Mouse (Mus musculus): ENCODE results near the gene Ttc29. TPM values are rescaled to one million over a fixed set of nuclear protein-coding genes. Genes with fewer than 3 reads are reported as not detected.

Ttc29 gene
- total RNA-seq, 4 experiments from 2014 or later: 0.58 to 1.8 (median 0.81) TPM

DNA sequence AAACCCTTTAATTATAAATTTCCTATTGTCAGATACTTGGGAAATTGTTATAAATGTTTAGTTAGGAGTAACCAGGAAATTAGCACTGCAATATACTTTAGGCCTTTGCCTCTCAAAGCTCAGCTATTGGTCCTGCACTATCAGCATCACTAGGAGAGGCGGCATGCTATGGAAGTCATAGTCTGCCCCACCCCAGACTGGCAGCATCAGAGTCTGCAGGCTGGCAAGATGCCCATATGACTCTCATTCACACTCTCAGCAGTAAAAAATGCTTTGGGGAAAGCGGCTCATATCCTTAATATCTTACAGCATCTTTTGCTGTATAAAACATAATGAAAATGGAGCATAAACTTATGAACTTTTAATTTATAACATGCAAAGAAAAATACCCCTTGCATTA lies 64.3 kb downstream of the Ttc29 start:
- no peak for DNase-seq (ENCODE audit: low spot score in 2 of 2)

DNA sequence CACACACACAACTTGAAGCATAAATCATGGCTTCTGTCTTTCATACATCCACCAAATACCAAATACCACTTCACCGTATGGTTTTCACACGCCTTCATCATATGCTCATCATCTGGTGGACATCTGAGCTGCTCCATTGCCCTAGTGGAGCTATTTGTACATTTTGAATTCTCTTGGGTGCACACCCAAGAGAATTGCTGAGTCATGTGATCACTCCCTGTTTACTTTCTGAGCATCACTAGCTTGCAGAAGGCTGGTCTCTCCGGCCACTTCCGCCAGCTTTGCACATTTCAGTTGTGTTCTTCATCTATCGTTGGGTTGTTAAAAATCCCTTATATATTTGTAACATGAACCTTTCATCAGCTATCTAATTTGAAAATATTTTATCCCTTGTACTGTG lies 65.5 kb downstream of the Ttc29 start:
- no peak for DNase-seq (ENCODE audit: low spot score in 2 of 2)

- no peak for DNase-seq (ENCODE audit: low spot score in 2 of 2)
Observed at GRCm38 (mm10) chr8:78284805-78285204, 71.7 kb downstream of the Ttc29 start.

DNA sequence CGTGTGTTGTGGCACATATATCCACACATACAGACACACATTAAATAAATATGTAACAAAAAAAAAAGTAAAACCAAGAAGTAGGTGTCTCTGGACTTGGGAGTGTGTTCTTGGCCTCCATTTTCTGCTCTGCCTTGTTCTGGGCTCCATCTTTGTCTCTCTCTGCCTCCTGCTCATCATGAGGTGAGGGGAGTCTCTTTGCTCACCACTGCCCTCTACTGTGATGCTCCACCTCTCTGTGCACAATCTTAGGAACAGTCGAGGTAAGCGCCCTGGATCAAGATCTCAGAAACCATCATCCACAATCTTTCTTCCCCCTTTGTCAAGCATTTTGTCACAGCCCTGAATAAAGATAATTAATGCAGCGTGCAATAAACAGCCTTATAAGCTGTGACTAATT lies 72.3 kb downstream of the Ttc29 start:
- no peak for DNase-seq (ENCODE audit: low spot score in 2 of 2)

DNA sequence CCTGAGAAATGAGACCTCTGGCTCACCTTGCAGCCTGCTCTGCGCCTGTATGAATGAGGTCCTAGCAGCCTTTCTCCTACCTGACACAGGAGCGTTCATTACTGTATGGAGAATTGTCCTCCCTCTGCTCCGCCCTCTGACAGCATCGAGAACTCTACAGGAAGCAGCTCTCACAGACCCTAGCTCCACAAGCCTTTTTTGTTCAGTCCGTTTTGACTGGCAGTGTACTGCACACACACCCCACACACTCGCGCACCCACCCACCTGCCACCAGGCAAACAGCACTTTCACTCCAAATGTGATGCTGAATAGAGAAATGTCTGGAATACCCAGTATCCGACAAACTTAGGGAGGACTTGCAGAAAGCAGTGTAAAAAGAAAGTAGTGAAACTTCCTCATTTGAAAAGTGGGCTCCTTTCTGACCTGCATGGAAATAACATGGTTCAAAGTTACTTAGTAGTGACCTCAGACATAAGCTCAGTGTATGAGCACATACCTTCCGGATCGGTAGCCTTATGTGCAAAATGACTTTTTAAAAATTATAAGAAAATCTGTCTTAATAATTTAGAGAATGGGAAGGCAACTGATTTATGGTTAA lies 76.4 kb downstream of the Ttc29 start:
- DNase-seq (ENCODE audit: low spot score in 2 of 2): no peak

GRCm38 (mm10) chr8:78290274-78290673 lies 77.2 kb downstream of the Ttc29 start:
- DNase-seq (ENCODE audit: low spot score in 2 of 2): no peak

DNA sequence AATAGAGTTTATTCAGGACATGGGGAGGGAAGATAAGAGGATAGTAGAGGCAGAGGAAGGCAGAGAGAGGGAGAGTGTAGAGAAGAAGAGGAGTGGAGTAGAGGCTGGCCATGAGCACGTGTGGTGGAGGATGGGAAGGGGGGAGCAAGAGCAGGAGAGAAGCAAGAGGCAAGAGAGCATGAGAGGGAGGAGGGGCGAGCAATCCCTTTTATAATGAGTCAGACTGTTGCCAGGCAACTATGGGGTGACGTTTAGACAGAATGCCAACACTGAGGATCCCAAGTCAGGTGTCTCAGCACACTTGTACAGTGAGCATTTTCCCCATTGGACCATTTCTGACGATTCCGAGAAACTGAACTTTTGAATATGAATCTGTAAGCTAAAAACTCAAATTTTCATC lies 82.4 kb downstream of the Ttc29 start:
- no peak for DNase-seq (ENCODE audit: low spot score in 2 of 2)

GRCm38 (mm10) chr8:78303579-78303978 lies 90.5 kb downstream of the Ttc29 start:
- DNase-seq (ENCODE audit: low spot score in 2 of 2): no peak

DNA sequence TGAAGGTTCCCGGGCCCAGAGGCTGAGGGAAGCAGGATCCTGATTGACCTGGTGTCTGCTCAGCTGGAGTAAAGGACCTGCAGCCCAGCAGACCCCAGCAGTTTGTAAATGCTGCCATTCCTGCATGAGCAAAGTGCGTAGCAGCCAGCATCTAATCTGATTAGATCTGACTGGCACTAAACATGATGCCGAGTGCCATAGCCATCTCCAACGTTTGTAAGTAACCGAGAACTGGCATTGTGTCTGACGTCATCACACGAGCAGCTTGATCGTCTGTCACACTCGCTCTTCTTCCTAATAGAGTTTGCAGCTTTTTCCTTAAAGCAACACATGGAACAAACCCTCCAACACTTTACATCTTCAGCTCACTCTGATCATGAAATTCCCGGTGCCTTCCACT lies 93.5 kb downstream of the Ttc29 start:
- DNase-seq (ENCODE audit: low spot score in 2 of 2): no peak

- no peak for DNase-seq (ENCODE audit: low spot score in 2 of 2)
Observed at GRCm38 (mm10) chr8:78307131-78307530, 94.0 kb downstream of the Ttc29 start.

- no peak for DNase-seq (ENCODE audit: low spot score in 2 of 2)
Observed at GRCm38 (mm10) chr8:78309539-78309938, 96.4 kb downstream of the Ttc29 start.

DNA sequence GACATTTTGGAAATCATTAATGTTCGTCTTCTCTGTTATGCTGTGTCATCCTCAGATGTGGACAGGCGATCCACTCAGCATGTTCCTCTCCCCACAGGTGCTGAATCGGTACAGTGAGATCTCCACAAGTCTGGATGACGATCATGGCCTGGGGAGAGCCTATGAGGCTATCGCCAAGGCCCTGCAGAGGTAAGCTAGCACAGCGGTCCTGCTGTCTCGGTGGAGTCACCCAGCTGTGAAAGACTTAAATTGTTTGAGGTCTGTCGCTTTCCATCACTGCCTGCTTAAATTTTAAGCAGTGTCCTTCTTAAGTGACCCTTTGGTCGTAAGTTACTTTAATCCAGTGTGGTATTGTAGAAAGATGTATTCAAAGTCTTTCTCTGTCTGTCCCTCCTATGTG lies 102.5 kb downstream of the Ttc29 start:
- DNase-seq (ENCODE audit: low spot score in 2 of 2): no peak

GRCm38 (mm10) chr8:78317666-78318065 lies 104.6 kb downstream of the Ttc29 start:
- DNase-seq (ENCODE audit: low spot score in 2 of 2): no peak

- DNase-seq (ENCODE audit: low spot score in 2 of 2): no peak
Observed at GRCm38 (mm10) chr8:78323391-78323790, 110.3 kb downstream of the Ttc29 start.

- peak; percentile 31 to 32 for DNase-seq (ENCODE audit: low spot score in 2 of 2)
Observed at GRCm38 (mm10) chr8:78340689-78341529, 127.8 kb downstream of the Ttc29 start.

DNA sequence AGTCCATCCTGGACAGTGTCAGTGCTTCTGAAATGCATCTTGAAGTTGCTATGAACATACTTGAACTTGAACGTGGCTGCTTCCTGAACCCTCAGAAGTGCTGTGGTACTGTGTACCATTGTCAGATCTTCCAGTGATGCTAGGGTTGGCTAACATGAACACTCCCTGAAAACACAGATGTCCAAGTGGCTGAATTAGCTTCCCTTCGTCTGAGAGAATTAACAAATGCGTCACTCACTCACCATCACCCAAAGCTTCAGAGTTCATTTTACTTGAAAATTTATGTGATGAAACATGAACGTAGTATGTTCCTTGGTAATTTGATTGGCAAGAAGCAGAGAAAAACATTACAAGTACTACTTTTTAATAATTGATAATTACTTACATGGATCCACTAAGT lies 129.1 kb downstream of the Ttc29 start:
- no peak for DNase-seq (ENCODE audit: low spot score in 2 of 2)

GRCm38 (mm10) chr8:78344006-78344405 lies 130.9 kb downstream of the Ttc29 start:
- DNase-seq (ENCODE audit: low spot score in 2 of 2): no peak

DNA sequence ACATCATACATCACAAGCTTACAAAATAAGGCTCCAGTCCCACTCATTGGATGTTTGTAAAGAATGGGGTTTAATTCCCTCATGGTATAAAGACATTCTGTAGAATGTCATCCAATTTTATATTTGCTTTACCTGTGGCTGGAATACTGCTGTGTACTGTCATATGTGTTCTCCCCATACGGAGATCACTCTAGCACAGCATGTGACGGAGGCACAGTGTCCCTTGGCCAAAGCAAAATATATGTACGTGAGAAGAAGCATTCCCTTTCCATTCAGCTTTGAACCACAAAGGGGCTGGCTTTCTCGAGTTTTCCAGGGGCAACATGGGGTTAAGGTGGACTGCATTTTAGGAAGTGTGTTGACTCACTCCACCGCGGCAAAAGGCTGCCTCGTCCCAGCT lies 132.6 kb downstream of the Ttc29 start:
- no peak for DNase-seq (ENCODE audit: low spot score in 2 of 2)

DNA sequence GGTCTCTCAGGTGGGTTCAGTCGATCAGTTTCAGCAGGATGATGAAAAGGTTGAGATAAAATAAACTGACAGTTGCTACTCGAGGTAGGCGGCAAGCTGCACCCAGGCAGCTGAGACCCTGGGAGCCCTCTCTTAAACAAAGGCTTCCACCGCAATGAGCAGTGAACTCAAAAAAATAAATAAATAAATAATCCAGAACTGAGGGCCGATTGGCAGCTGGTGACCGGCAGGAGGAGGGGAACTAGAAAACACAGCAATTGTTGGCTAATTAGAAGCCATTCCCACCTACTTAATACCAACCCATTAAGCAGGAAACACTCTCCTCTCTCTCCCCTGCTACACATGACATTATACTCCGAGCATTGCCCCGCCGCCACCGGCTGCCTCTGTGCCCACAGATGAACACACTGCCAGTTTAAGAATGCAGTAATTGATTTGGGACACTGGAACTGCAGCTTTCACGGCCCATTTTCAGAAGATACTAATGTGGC lies 133.1 kb downstream of the Ttc29 start:
- no peak for DNase-seq (ENCODE audit: low spot score in 2 of 2)

DNA sequence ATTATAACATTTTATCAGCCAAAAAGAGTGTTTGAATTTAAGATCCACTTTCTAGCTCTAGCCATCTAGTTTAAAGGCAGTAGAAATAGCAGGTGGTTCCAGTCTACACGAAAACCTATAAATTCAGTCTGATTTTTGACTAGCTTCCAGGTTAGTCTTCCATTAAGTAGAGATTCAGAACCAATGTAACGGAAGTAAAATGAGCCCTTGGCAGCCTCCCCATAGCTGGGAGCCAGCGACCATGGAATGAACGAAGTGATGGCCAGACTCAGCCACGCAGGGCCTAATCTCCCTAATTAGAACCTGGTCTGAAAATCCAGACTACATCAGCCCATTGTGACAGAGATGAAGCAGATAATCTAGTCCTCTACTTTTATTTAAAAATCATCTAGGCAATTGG lies 140.8 kb downstream of the Ttc29 start:
- DNase-seq (ENCODE audit: low spot score in 2 of 2): no peak

DNA sequence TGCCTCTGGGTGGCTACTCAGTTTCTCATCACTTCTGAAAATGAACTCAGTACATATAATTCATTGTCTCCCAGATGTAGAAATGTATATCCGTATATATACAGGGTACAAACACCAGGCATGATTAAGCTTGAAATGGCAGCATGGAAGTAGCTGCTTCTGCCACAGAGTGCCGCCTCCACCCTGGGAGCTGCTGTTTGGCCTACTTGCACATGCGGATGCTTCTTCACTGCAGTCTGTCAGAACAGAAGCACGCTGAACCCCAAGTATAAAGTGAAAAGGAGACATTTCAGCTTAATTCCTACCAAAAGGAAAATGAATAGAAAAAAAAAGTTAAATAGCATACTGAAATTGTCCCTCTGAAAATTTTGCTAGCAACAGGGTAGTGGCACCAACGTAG lies 141.7 kb downstream of the Ttc29 start:
- DNase-seq (ENCODE audit: low spot score in 2 of 2): peak; percentile 13 to 16

- DNase-seq (ENCODE audit: low spot score in 2 of 2): no peak
Observed at GRCm38 (mm10) chr8:78390756-78391155, 177.7 kb downstream of the Ttc29 start.

GRCm38 (mm10) chr8:78419272-78419671 lies 206.2 kb downstream of the Ttc29 start:
- DNase-seq (ENCODE audit: low spot score in 2 of 2): no peak

Data from layer of hippocampus, adult 8-10 months (tissue).